Mouse (Mus musculus) E14TG2a.4 (cell line): ENCODE results near the gene Cacna1h.

Source experiments
- CTCF ChIP-seq: conservative IDR thresholded peaks from 2 replicates; pipeline ENCODE4 v1.5.1; 2014; ENCODE audit warnings: low read length
- POU5F1 ChIP-seq: IDR thresholded peaks from 2 replicates; pipeline ENCODE4 v1.6.1; 2014; ENCODE audit warnings: low read length, borderline replicate concordance

- TF ChIP-seq CTCF (no peak), POU5F1 (no peak)
Measured at GRCm38 (mm10) chr17:25429886-25430285, 3.7 kb downstream of the Cacna1h start.
